8 mouse cellular contexts compared by ENCODE assay signal in the genomic region with DNA sequence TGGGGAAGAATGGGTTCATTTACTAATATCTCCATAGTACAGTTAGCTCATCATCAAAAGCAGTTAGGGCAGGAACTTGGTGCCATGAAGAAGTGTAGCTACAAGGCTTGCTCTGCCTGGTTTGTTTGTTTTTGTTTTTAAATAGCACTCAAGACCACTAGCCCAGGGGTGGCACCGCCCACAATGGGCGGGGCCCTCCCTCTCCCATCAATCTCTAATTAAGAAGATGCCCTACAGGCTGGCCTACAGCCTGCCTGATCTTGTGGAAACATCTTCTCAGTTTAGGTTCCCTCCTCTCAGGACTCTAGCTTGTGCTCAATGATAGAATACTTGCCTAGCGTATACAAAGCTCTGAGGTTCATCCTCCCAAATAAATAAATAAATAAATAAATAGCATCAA. TPM values are rescaled to one million over a fixed set of nuclear protein-coding genes. Genes with fewer than 3 reads are reported as not detected.
DNase-seq lines count a peak whose midpoint lies in the region; ATAC-seq and TF ChIP-seq lines count a peak whose summit lies in the region.

No protein-coding gene starts in this region.

- H3K4me3 ChIP-seq in forebrain, embryonic 15.5 days: peak overlapping the region; percentile 56
- peak overlapping the region; percentile 71 to 72 for H3K4me3 ChIP-seq in liver, embryonic 14.5 days (ENCODE audit: insufficient read depth in 1 of 2, low read depth in 2 of 2, low read length in 2 of 2)

- 0% methylated on average over 3 of the region's 3 CpGs for WGBS in forebrain, embryonic 15.5 days
- WGBS in liver, embryonic 14.5 days (ENCODE audit: insufficient replicate concordance): under 1% methylated on average over 3 of the region's 3 CpGs

- TF ChIP-seq CTCF in liver, embryonic 14.5 days (IDR thresholded peaks at IDR 0.05; ENCODE audit: low read depth): no peak

- ATAC-seq in forebrain, embryonic 15.5 days (replicated peaks): peak; percentile 47
- peak; percentile 76 for ATAC-seq in liver, embryonic 14.5 days (ENCODE audit: insufficient read depth)

- peak; percentile 24 for DNase-seq in kidney, postnatal 10 days
- DNase-seq in kidney, adult 8-10 months: no peak
- DNase-seq in R1 (ENCODE audit: low read depth, low spot score): peak; percentile 80
- DNase-seq in liver, embryonic 14.5 days (ENCODE audit: low read depth in 3 of 3, low spot score in 3 of 3): peak; percentile 52 to 66 (median 63)
- DNase-seq in spleen, postnatal 36 days (ENCODE audit: low spot score in 2 of 2): peak; percentile 21 to 50
- no peak for DNase-seq in left cerebral cortex, adult 18-20 months (ENCODE audit: low spot score in 2 of 2)
- DNase-seq in testis, postnatal 10 days (ENCODE audit: low spot score): no peak

- H3K36me3 ChIP-seq in forebrain, embryonic 15.5 days: no peaks in the 10 kb centered on the region
- H3K36me3 ChIP-seq in liver, embryonic 14.5 days (replicated peaks; ENCODE audit: control insufficient read depth, insufficient read depth, low read depth): no peaks in the 10 kb centered on the region; the same call in 1 of the 2 replicates

- TF ChIP-seq EP300 in liver, embryonic 14.5 days (IDR thresholded peaks at IDR 0.05; ENCODE audit: low read depth): no peak

- peak overlapping the region; percentile 77 for H3K27ac ChIP-seq in forebrain, embryonic 15.5 days (replicated peaks)
- H3K27ac ChIP-seq in liver, embryonic 14.5 days: peak overlapping the region; percentile 31

- peak overlapping the region; percentile 52 for H3K9ac ChIP-seq in forebrain, embryonic 15.5 days (replicated peaks)
- H3K9ac ChIP-seq in liver, embryonic 14.5 days (replicated peaks): peak overlapping the region; percentile 87

- no peaks in the 10 kb centered on the region for H3K9me3 ChIP-seq in forebrain, embryonic 15.5 days
- H3K9me3 ChIP-seq in liver, embryonic 14.5 days (ENCODE audit: control insufficient read depth, low read length): no peaks in the 10 kb centered on the region

- peak overlapping the region; percentile 65 for H3K4me2 ChIP-seq in forebrain, embryonic 15.5 days (replicated peaks)
- peak overlapping the region; percentile 98 for H3K4me2 ChIP-seq in liver, embryonic 14.5 days (ENCODE audit: low read depth)

- peaks cover 14% of the 10 kb centered on the region for H3K4me1 ChIP-seq in forebrain, embryonic 15.5 days
- peaks cover 5 to 18% of the 10 kb centered on the region in 2 experiments; a peak in 3 of 4 replicates for H3K4me1 ChIP-seq in liver, embryonic 14.5 days (replicated peaks; ENCODE audit: control insufficient read depth in 2 of 2, insufficient read depth in 2 of 2, low read length in 1 of 2)

- 0 out of 2 replicates have a peak, but pooled peaks cover 4% of the 10 kb centered on the region for H3K27me3 ChIP-seq in forebrain, embryonic 15.5 days
- no peaks in the 10 kb centered on the region; the same call in 1 of the 2 replicates for H3K27me3 ChIP-seq in liver, embryonic 14.5 days (ENCODE audit: control insufficient read depth, insufficient read depth, low read length)

RNA-seq across cellular contexts. Expression of gene Ckap2, which starts 0.7 kb away (rescaled TPM):
- polyA plus RNA-seq in forebrain, embryonic 15.5 days (2015; fragmentation: Nextera tagmentation; extraction: Ambion mirVana): 28.4 and 28.7 TPM in 2 replicates
- 13.7 and 21.7 TPM in 2 replicates for polyA plus RNA-seq in liver, embryonic 14.5 days (2012; rRNA removed)
- polyA plus RNA-seq in liver, embryonic 14.5 days (2014; fragmentation: Nextera tagmentation; extraction: Ambion mirVana): 21.6 and 22.4 TPM in 2 replicates
- under 1 TPM; 0.14 to 0.42 TPM for total RNA-seq in left cerebral cortex, adult 18-20 months (2021)

RNA-seq across cellular contexts. Expression of gene Vps36, which starts 7.7 kb away (rescaled TPM):
- polyA plus RNA-seq in forebrain, embryonic 15.5 days (2015; fragmentation: Nextera tagmentation; extraction: Ambion mirVana): 41.4 TPM in 2 replicates
- 3.2 and 4.9 TPM in 2 replicates for polyA plus RNA-seq in liver, embryonic 14.5 days (2012; rRNA removed)
- 7.8 and 8.4 TPM in 2 replicates for polyA plus RNA-seq in liver, embryonic 14.5 days (2014; fragmentation: Nextera tagmentation; extraction: Ambion mirVana)
- total RNA-seq in left cerebral cortex, adult 18-20 months (2021): 10 to 100 TPM; 20.4 to 24.1 TPM

RNA-seq across cellular contexts. Expression of gene Nek3, which starts 18.6 kb away (rescaled TPM):
- polyA plus RNA-seq in forebrain, embryonic 15.5 days (2015; fragmentation: Nextera tagmentation; extraction: Ambion mirVana): 7.3 and 7.6 TPM in 2 replicates
- polyA plus RNA-seq in liver, embryonic 14.5 days (2012; rRNA removed): 0.92 and 1.8 TPM in 2 replicates
- 1.4 and 1.7 TPM in 2 replicates for polyA plus RNA-seq in liver, embryonic 14.5 days (2014; fragmentation: Nextera tagmentation; extraction: Ambion mirVana)
- total RNA-seq in left cerebral cortex, adult 18-20 months (2021): 1 to 10 TPM; 1.8 to 1.9 TPM

RNA-seq across cellular contexts. Expression of gene Thsd1, which starts 42.2 kb away (rescaled TPM):
- polyA plus RNA-seq in forebrain, embryonic 15.5 days (2015; fragmentation: Nextera tagmentation; extraction: Ambion mirVana): 6.2 and 7.5 TPM in 2 replicates
- 0.80 and 0.94 TPM in 2 replicates for polyA plus RNA-seq in liver, embryonic 14.5 days (2012; rRNA removed)
- polyA plus RNA-seq in liver, embryonic 14.5 days (2014; fragmentation: Nextera tagmentation; extraction: Ambion mirVana): 1.1 and 1.3 TPM in 2 replicates
- 1 to 10 TPM; 3.2 to 3.6 TPM for total RNA-seq in left cerebral cortex, adult 18-20 months (2021)

Comparison
In these comparisons a context has a peak if more than half of its experiments do, and no peak if none do; other contexts are left out.
1. DNase-seq: peak in kidney, postnatal 10 days (single experiment), R1 (single experiment), liver, embryonic 14.5 days (3 of 3) and spleen, postnatal 36 days (2 of 2); none in kidney, adult 8-10 months (0 of 2), left cerebral cortex, adult 18-20 months (0 of 2) and testis, postnatal 10 days (single experiment).